Mouse (Mus musculus) frontal cortex, postnatal 14 days (tissue): Measurements from ENCODE around the gene Tgm2.

Experiments used
- DNase-seq, 2 experiments: peaks; one replicate each; pipeline ENCODE4 v3.0.0; 2022; ENCODE audit warnings: low spot score in 2 of 2

Tgm2 gene

GRCm38 (mm10) chr2:158068444-158068971, 77.7 kb downstream of the Tgm2 start:
- no peak for DNase-seq

DNA sequence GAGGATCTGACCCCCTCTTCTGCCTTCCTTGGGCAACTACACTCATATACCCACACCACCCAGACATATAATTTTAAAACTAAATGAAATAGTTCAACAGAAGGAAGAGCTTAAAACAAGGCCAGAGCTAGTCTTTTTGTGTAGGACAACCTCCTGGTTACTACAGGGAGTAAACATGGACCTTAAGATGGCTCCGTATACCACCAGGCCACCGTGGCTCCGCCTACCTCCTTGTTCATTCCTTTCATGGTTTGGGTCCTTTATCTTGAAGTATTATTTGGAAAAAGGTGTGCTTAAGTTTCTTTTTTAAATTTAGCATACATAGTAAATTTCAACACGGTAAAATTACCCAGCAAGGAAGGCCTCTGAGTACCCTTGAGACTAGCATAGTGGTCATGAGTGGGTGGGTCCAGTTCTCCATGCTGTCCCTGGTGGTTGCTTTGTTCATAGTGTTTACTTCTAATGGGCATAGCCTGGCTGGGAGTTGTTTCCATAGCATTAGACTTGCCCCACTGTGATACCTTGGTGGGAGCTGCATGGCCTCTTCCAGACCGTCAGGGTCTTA, 78.9 kb downstream of the Tgm2 start:
- DNase-seq = no peak

- DNase-seq = no peak
These were observed 79.8 kb downstream of the Tgm2 start for GRCm38 (mm10) chr2:158066456-158066855.
